Mouse (Mus musculus) embryonic fibroblast, embryonic 13.5 days (primary cell): ENCODE data around the gene Slc35f1. TPM values are rescaled to one million over a fixed set of nuclear protein-coding genes. Genes with fewer than 3 reads are reported as not detected.
"Not testable (repeated sequence)": the region's sequence is repeated elsewhere in the genome, so short reads cannot be mapped to it uniquely, and the experiment has no call there.

ENCODE experiments used
- H3K27ac ChIP-seq: 2 replicates; pipeline ENCODE4 v1.5.1; 2012; ENCODE audit warnings: low read length, control low read depth, inconsistent platforms; ENCODE audit not compliant: insufficient read depth
- H3K4me1 ChIP-seq: 2 replicates; pipeline ENCODE4 v1.6.1; 2011; ENCODE audit warnings: low read length; ENCODE audit not compliant: control insufficient read depth, insufficient read depth
- H3K4me3 ChIP-seq: 2 replicates; pipeline ENCODE4 v1.5.1; 2011; ENCODE audit warnings: mild to moderate bottlenecking, control low read depth, low read length; ENCODE audit not compliant: insufficient read depth
- CTCF ChIP-seq: IDR thresholded peaks from 2 replicates; pipeline ENCODE4 v1.5.1; 2011; ENCODE audit warnings: mild to moderate bottlenecking, control low read depth, low read length, moderate library complexity, borderline replicate concordance; ENCODE audit not compliant: insufficient read depth
- POLR2A ChIP-seq: IDR thresholded peaks from 2 replicates; pipeline ENCODE4 v1.6.1; 2011; ENCODE audit warnings: low read depth, mild to moderate bottlenecking, control low read depth, low read length, moderate library complexity
- polyA plus RNA-seq: library from polyadenylated mRNA; stranded (reverse); fragments of >200 nt; gene quantifications from 2 replicates; pipeline ENCODE4 v1.2.4, GENCODE M21; 2011; ENCODE audit warnings: low read depth; ENCODE audit not compliant: missing spikeins, insufficient read length

The Slc35f1 gene
- polyA plus RNA-seq, 1 experiment, result 0.90 TPM

- TF ChIP-seq POLR2A (no peak), CTCF (no peak)
- Histone ChIP-seq H3K4me3 (no peak overlapping the region), H3K27ac (no peak overlapping the region), H3K4me1 (no peaks in the 10 kb centered on the region)
Observed at GRCm38 (mm10) chr10:52860851-52861250, 170.5 kb downstream of the Slc35f1 start.

- H3K27ac ChIP-seq, result no peak overlapping the region
- H3K4me3 ChIP-seq, result no peak overlapping the region
- TF ChIP-seq CTCF, result no peak
- no peaks in the 10 kb centered on the region for H3K4me1 ChIP-seq
Observed at GRCm38 (mm10) chr10:52864936-52865335, 174.6 kb downstream of the Slc35f1 start.

GRCm38 (mm10) chr10:52871110-52871509, 180.8 kb downstream of the Slc35f1 start:
- Histone ChIP-seq H3K27ac (no peak overlapping the region), H3K4me1 (no peaks in the 10 kb centered on the region), H3K4me3 (no peak overlapping the region)
- no peak for TF ChIP-seq POLR2A
- TF ChIP-seq CTCF, result no peak

- Histone ChIP-seq H3K4me1 (no peaks in the 10 kb centered on the region), H3K27ac (no peak overlapping the region), H3K4me3 (no peak overlapping the region)
- TF ChIP-seq CTCF (no peak), POLR2A (no peak)
Observed at GRCm38 (mm10) chr10:52874133-52874532, 183.8 kb downstream of the Slc35f1 start.

GRCm38 (mm10) chr10:52874712-52875111, 184.4 kb downstream of the Slc35f1 start:
- Histone ChIP-seq H3K27ac (no peak overlapping the region), H3K4me1 (no peaks in the 10 kb centered on the region), H3K4me3 (no peak overlapping the region)
- no peak for TF ChIP-seq POLR2A
- no peak for TF ChIP-seq CTCF

GRCm38 (mm10) chr10:52877263-52878021, 187.1 kb downstream of the Slc35f1 start:
- Histone ChIP-seq H3K4me1 (no peaks in the 10 kb centered on the region), H3K27ac (no peak overlapping the region), H3K4me3 (no peak overlapping the region)
- TF ChIP-seq CTCF, result no peak
- TF ChIP-seq POLR2A, result no peak

GRCm38 (mm10) chr10:52878093-52878801, 187.9 kb downstream of the Slc35f1 start:
- no peak overlapping the region for H3K4me3 ChIP-seq
- H3K27ac ChIP-seq, result no peak overlapping the region
- TF ChIP-seq CTCF, result no peak
- TF ChIP-seq POLR2A, result no peak
- H3K4me1 ChIP-seq, result no peaks in the 10 kb centered on the region

GRCm38 (mm10) chr10:52896724-52897123, 206.4 kb downstream of the Slc35f1 start:
- H3K27ac ChIP-seq, H3K4me1 ChIP-seq, H3K4me3 ChIP-seq: not testable (repeated sequence)

- Histone ChIP-seq H3K4me1 (no peaks in the 10 kb centered on the region), H3K4me3 (no peak overlapping the region), H3K27ac (no peak overlapping the region)
- no peak for TF ChIP-seq POLR2A
- no peak for TF ChIP-seq CTCF
Observed at GRCm38 (mm10) chr10:52904914-52905313, 214.6 kb downstream of the Slc35f1 start.

- Histone ChIP-seq H3K27ac (no peak overlapping the region), H3K4me3 (no peak overlapping the region), H3K4me1 (no peaks in the 10 kb centered on the region)
- TF ChIP-seq CTCF (no peak), POLR2A (no peak)
Observed at GRCm38 (mm10) chr10:52911762-52912161, 221.4 kb downstream of the Slc35f1 start.

- TF ChIP-seq POLR2A (no peak), CTCF (no peak)
- H3K4me1 ChIP-seq, result no peaks in the 10 kb centered on the region
- H3K27ac ChIP-seq, result no peak overlapping the region
- H3K4me3 ChIP-seq, result no peak overlapping the region
Observed at GRCm38 (mm10) chr10:52918715-52919114, 228.4 kb downstream of the Slc35f1 start.
